Mouse (Mus musculus): ENCODE data around the gene Slc25a34. TPM values are rescaled to one million over a fixed set of nuclear protein-coding genes. Genes with fewer than 3 reads are reported as not detected.

Gene Slc25a34
- polyA plus RNA-seq, 1 experiment from 2014 or later: not detected

DNA sequence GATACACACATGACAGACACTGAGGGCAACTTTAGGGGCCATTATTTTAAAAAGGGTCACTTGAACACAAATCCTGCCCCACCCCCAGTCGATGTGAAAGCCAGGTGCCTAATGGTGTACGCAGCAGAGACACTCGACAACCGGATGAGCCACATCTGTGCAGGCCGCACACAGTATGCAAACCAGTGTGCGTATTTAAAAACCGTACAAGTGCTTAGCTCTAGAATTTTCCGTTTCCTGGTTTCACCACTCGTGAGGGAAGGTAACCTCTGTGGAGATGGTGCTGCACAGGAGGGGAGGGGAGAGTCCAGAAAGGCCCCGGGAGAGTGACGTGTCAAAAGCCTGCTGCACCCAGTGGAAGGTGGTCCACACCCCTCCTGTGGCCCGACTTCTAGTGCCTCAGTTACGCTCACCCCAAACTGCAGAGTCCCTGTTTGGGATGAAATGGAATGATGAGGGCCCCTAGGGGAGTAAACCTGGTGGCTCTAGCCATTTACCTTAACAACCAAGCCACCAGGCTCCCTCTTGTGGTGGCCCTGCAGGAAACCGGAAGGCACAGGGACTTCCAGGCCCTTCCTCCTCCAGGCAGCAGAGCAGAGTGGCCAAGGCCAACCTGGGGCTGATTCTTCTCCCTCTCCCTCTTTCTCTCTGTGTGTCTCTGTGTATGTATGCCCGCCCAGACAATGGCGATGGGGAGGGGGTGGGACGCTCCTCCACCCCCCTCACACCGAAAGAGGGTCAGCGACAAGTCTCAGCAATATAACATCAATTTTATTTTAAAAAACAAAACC, 1.6 kb upstream of the Slc25a34 start:
- Histone ChIP-seq H3K27me3 (replicated peaks; ENCODE audit: control insufficient read depth, insufficient read depth, low read length) (no peaks in the 10 kb centered on the region), H3K27ac (ENCODE audit: low read depth, low read length) (no peak overlapping the region), H3K36me3 (ENCODE audit: control insufficient read depth, insufficient read depth, low read length) (peaks cover 46% of the 10 kb centered on the region), H3K4me1 (ENCODE audit: control insufficient read depth, insufficient read depth, low read length) (no peaks in the 10 kb centered on the region), H3K9ac (ENCODE audit: low read length) (no peak overlapping the region), H3K9me3 (replicated peaks; ENCODE audit: control insufficient read depth, low read length) (no peaks in the 10 kb centered on the region), H3K4me2 (ENCODE audit: low read length) (no peak overlapping the region), H3K4me3 (ENCODE audit: low read depth, low read length) (no peak overlapping the region)
- DNase-seq (ENCODE audit: low spot score) (peak; percentile 32), ATAC-seq (no peak)
- WGBS: 78% methylated on average over 19 of the region's 19 CpGs

- Histone ChIP-seq H3K27me3 (replicated peaks; ENCODE audit: control insufficient read depth, insufficient read depth, low read length) (no peaks in the 10 kb centered on the region), H3K4me3 (ENCODE audit: low read depth, low read length) (no peak overlapping the region), H3K9me3 (replicated peaks; ENCODE audit: control insufficient read depth, low read length) (no peaks in the 10 kb centered on the region), H3K4me1 (ENCODE audit: control insufficient read depth, insufficient read depth, low read length) (no peaks in the 10 kb centered on the region), H3K4me2 (ENCODE audit: low read length) (no peak overlapping the region), H3K36me3 (ENCODE audit: control insufficient read depth, insufficient read depth, low read length) (peaks cover 36% of the 10 kb centered on the region), H3K9ac (ENCODE audit: low read length) (no peak overlapping the region), H3K27ac (ENCODE audit: low read depth, low read length) (no peak overlapping the region)
- ATAC-seq: no peak
- DNase-seq (ENCODE audit: low spot score): no peak
- WGBS: 94% methylated on average over 8 of the region's 8 CpGs
Observed at GRCm38 (mm10) chr4:141624134-141624533, 513 bp upstream of the Slc25a34 start.

- ATAC-seq: no peak
- H3K27ac ChIP-seq (ENCODE audit: low read depth, low read length): no peak overlapping the region
Observed at GRCm38 (mm10) chr4:141623037-141623436, 584 bp downstream of the Slc25a34 start.

GRCm38 (mm10) chr4:141622580-141622979, 1.0 kb downstream of the Slc25a34 start:
- Histone ChIP-seq H3K9me3 (replicated peaks; ENCODE audit: control insufficient read depth, low read length) (no peaks in the 10 kb centered on the region), H3K27me3 (replicated peaks; ENCODE audit: control insufficient read depth, insufficient read depth, low read length) (no peaks in the 10 kb centered on the region), H3K9ac (ENCODE audit: low read length) (no peak overlapping the region), H3K4me3 (ENCODE audit: low read depth, low read length) (no peak overlapping the region), H3K36me3 (ENCODE audit: control insufficient read depth, insufficient read depth, low read length) (peaks cover 20% of the 10 kb centered on the region), H3K4me2 (ENCODE audit: low read length) (no peak overlapping the region), H3K4me1 (ENCODE audit: control insufficient read depth, insufficient read depth, low read length) (peaks cover 2% of the 10 kb centered on the region; the same call in 1 of the 2 replicates), H3K27ac (ENCODE audit: low read depth, low read length) (no peak overlapping the region)
- WGBS: 89% methylated on average over 5 of the region's 5 CpGs
- ATAC-seq (no peak), DNase-seq (ENCODE audit: low spot score) (no peak)

More at GRCm38 (mm10) chr4:141623037-141623436, 584 bp downstream of the Slc25a34 start:
- Histone ChIP-seq H3K4me2 (ENCODE audit: low read length) (no peak overlapping the region), H3K9ac (ENCODE audit: low read length) (no peak overlapping the region), H3K4me1 (ENCODE audit: control insufficient read depth, insufficient read depth, low read length) (no peaks in the 10 kb centered on the region), H3K4me3 (ENCODE audit: low read depth, low read length) (no peak overlapping the region), H3K9me3 (replicated peaks; ENCODE audit: control insufficient read depth, low read length) (no peaks in the 10 kb centered on the region), H3K27me3 (replicated peaks; ENCODE audit: control insufficient read depth, insufficient read depth, low read length) (no peaks in the 10 kb centered on the region), H3K36me3 (ENCODE audit: control insufficient read depth, insufficient read depth, low read length) (peaks cover 25% of the 10 kb centered on the region)
- 81% methylated on average over 11 of the region's 11 CpGs for WGBS
- no peak for DNase-seq (ENCODE audit: low spot score)

- ATAC-seq: no peak
- no peak overlapping the region for H3K9ac ChIP-seq (ENCODE audit: low read length)
- H3K4me1 ChIP-seq (ENCODE audit: control insufficient read depth, insufficient read depth, low read length): peaks cover 4% of the 10 kb centered on the region; the same call in 1 of the 2 replicates
Observed at GRCm38 (mm10) chr4:141622091-141622490, 1.5 kb downstream of the Slc25a34 start.

DNA sequence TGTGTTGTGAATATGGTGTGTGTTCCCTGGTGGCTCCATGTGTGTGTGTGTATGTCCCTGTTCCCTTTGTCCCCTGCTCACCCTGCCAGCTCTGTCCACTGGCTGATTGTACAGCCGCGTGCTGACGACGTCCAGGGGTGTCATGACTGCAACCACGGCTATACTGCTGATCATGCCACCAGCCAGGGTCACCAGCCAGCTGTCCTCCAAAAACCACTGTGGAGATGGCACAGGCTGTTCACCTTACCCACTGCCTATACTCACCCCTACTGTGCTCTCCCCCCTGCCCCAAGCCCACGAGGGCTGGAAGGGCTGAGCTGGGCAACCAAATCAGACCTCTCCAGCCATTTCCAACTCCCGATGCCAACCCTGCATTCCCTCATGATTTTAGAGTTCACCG, 2.3 kb downstream of the Slc25a34 start:
- no peak for ATAC-seq
- DNase-seq (ENCODE audit: low spot score): no peak
- WGBS: 85% methylated on average over 8 of the region's 8 CpGs
- no peaks in the 10 kb centered on the region for H3K27me3 ChIP-seq (replicated peaks; ENCODE audit: control insufficient read depth, insufficient read depth, low read length)
- no peaks in the 10 kb centered on the region for H3K9me3 ChIP-seq (replicated peaks; ENCODE audit: control insufficient read depth, low read length)
- H3K9ac ChIP-seq (ENCODE audit: low read length): no peak overlapping the region
- peaks cover 9% of the 10 kb centered on the region for H3K36me3 ChIP-seq (ENCODE audit: control insufficient read depth, insufficient read depth, low read length)
- no peak overlapping the region for H3K4me2 ChIP-seq (ENCODE audit: low read length)
- H3K4me3 ChIP-seq (ENCODE audit: low read depth, low read length): no peak overlapping the region
- no peak overlapping the region for H3K27ac ChIP-seq (ENCODE audit: low read depth, low read length)
- peaks cover 4% of the 10 kb centered on the region; the same call in 1 of the 2 replicates for H3K4me1 ChIP-seq (ENCODE audit: control insufficient read depth, insufficient read depth, low read length)

More at GRCm38 (mm10) chr4:141622091-141622490, 1.5 kb downstream of the Slc25a34 start:
- Histone ChIP-seq H3K27ac (ENCODE audit: low read depth, low read length) (no peak overlapping the region), H3K9me3 (replicated peaks; ENCODE audit: control insufficient read depth, low read length) (no peaks in the 10 kb centered on the region), H3K4me3 (ENCODE audit: low read depth, low read length) (no peak overlapping the region), H3K27me3 (replicated peaks; ENCODE audit: control insufficient read depth, insufficient read depth, low read length) (no peaks in the 10 kb centered on the region), H3K36me3 (ENCODE audit: control insufficient read depth, insufficient read depth, low read length) (peaks cover 16% of the 10 kb centered on the region), H3K4me2 (ENCODE audit: low read length) (no peak overlapping the region)
- WGBS: 88% methylated on average over 8 of the region's 8 CpGs
- no peak for DNase-seq (ENCODE audit: low spot score)

GRCm38 (mm10) chr4:141619299-141619883, 4.2 kb downstream of the Slc25a34 start:
- H3K4me1 ChIP-seq (ENCODE audit: control insufficient read depth, insufficient read depth, low read length): peaks cover 4% of the 10 kb centered on the region; the same call in 1 of the 2 replicates
- no peak for DNase-seq (ENCODE audit: low spot score)
- H3K36me3 ChIP-seq (ENCODE audit: control insufficient read depth, insufficient read depth, low read length): no peaks in the 10 kb centered on the region
- H3K9ac ChIP-seq (ENCODE audit: low read length): no peak overlapping the region
- H3K4me3 ChIP-seq (ENCODE audit: low read depth, low read length): no peak overlapping the region
- no peak for ATAC-seq
- 85% methylated on average over 9 of the region's 9 CpGs for WGBS
- no peaks in the 10 kb centered on the region for H3K9me3 ChIP-seq (replicated peaks; ENCODE audit: control insufficient read depth, low read length)
- no peak overlapping the region for H3K4me2 ChIP-seq (ENCODE audit: low read length)
- no peak overlapping the region for H3K27ac ChIP-seq (ENCODE audit: low read depth, low read length)
- H3K27me3 ChIP-seq (replicated peaks; ENCODE audit: control insufficient read depth, insufficient read depth, low read length): no peaks in the 10 kb centered on the region

GRCm38 (mm10) chr4:141618565-141619243, 4.9 kb downstream of the Slc25a34 start, which contains the start of gene Tmem82:
TSS of gene Tmem82 (minus strand) at chr4:141618633.
- Histone ChIP-seq H3K27ac (ENCODE audit: low read depth, low read length) (no peak within 1 kb of the TSS), H3K36me3 (ENCODE audit: control insufficient read depth, insufficient read depth, low read length) (no peaks in the 10 kb centered on the region), H3K4me1 (ENCODE audit: control insufficient read depth, insufficient read depth, low read length) (peaks cover 4% of the 10 kb centered on the region; the same call in 1 of the 2 replicates), H3K4me2 (ENCODE audit: low read length) (peak within 1 kb of the TSS; percentile 43), H3K27me3 (replicated peaks; ENCODE audit: control insufficient read depth, insufficient read depth, low read length) (no peaks in the 10 kb centered on the region), H3K9me3 (replicated peaks; ENCODE audit: control insufficient read depth, low read length) (no peaks in the 10 kb centered on the region), H3K4me3 (ENCODE audit: low read depth, low read length) (no peak within 1 kb of the TSS), H3K9ac (ENCODE audit: low read length) (peak within 1 kb of the TSS; percentile 13; the same call in 1 of the 2 replicates)
- 0 out of 2 replicates have a peak, but pooled peaks have one; percentile 33 for ATAC-seq
- peak; percentile 62 for DNase-seq (ENCODE audit: low spot score)
- WGBS: 29% methylated on average over 20 of the region's 20 CpGs
